Mouse (Mus musculus): ENCODE data around the gene Mettl1. TPM values are rescaled to one million over a fixed set of nuclear protein-coding genes. Genes with fewer than 3 reads are reported as not detected.

Gene Mettl1
- polyA plus RNA-seq, 1 experiment from 2014 or later: 24.6 TPM

DNA sequence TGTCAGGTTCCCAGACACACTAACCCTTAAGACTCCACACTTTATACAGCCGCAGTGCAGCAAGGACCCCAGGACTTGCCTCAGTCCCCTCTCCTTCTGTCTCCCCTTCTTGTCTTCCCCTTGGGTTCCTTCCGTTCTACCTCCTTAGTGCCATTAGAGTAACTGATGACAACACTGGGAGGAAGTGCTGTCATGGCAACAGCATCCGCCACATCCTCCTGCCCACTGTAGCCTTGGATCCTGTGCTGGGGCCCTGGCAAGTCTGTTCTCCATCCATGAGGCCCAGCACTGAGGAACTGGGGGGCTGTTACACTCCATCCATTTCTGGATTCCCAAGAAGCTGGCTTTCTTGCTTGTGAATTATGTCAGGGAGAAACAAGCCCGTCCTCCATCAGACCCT, 34.9 kb downstream of the Mettl1 start:
- H3K9me3 ChIP-seq (ENCODE audit: control insufficient read depth, low read length): no peaks in the 10 kb centered on the region
- H3K4me2 ChIP-seq (ENCODE audit: low read depth, low read length): no peak overlapping the region
- no peak overlapping the region for H3K9ac ChIP-seq (replicated peaks; ENCODE audit: low read depth, low read length)
- peaks cover 22% of the 10 kb centered on the region for H3K4me1 ChIP-seq (ENCODE audit: control insufficient read depth, insufficient read depth, low read length)
- no peak for ATAC-seq (ENCODE audit: low read depth)
- 29% methylated on average over 4 of the region's 4 CpGs for WGBS
- H3K27ac ChIP-seq (ENCODE audit: low read depth, low read length): no peak overlapping the region
- no peaks in the 10 kb centered on the region for H3K36me3 ChIP-seq (ENCODE audit: control insufficient read depth, insufficient read depth, low read length)
- 0 out of 2 replicates have a peak, but pooled peaks cover 4% of the 10 kb centered on the region for H3K27me3 ChIP-seq (ENCODE audit: control insufficient read depth, insufficient read depth, low read length)
- no peak overlapping the region for H3K4me3 ChIP-seq (ENCODE audit: low read depth, low read length)

GRCm38 (mm10) chr10:127077515-127077914, 36.3 kb downstream of the Mettl1 start:
- H3K4me2 ChIP-seq (ENCODE audit: low read depth, low read length): peak overlapping the region; percentile 91
- peaks cover 31% of the 10 kb centered on the region for H3K4me1 ChIP-seq (ENCODE audit: control insufficient read depth, insufficient read depth, low read length)
- 4% methylated on average over 10 of the region's 10 CpGs for WGBS
- 0 out of 2 replicates have a peak, but pooled peaks cover 4% of the 10 kb centered on the region for H3K27me3 ChIP-seq (ENCODE audit: control insufficient read depth, insufficient read depth, low read length)
- peak overlapping the region; percentile 80 for H3K4me3 ChIP-seq (ENCODE audit: low read depth, low read length)
- no peaks in the 10 kb centered on the region for H3K36me3 ChIP-seq (ENCODE audit: control insufficient read depth, insufficient read depth, low read length)
- H3K27ac ChIP-seq (ENCODE audit: low read depth, low read length): peak overlapping the region; percentile 24; the same call in 1 of the 2 replicates
- no peaks in the 10 kb centered on the region for H3K9me3 ChIP-seq (ENCODE audit: control insufficient read depth, low read length)
- H3K9ac ChIP-seq (replicated peaks; ENCODE audit: low read depth, low read length): 0 out of 2 replicates have a peak overlapping the region, but pooled peaks have one; percentile 17
- ATAC-seq (ENCODE audit: low read depth): no peak

GRCm38 (mm10) chr10:127078001-127078676, 36.9 kb downstream of the Mettl1 start:
- H3K9ac ChIP-seq (replicated peaks; ENCODE audit: low read depth, low read length): 0 out of 2 replicates have a peak overlapping the region, but pooled peaks have one; percentile 17

DNA sequence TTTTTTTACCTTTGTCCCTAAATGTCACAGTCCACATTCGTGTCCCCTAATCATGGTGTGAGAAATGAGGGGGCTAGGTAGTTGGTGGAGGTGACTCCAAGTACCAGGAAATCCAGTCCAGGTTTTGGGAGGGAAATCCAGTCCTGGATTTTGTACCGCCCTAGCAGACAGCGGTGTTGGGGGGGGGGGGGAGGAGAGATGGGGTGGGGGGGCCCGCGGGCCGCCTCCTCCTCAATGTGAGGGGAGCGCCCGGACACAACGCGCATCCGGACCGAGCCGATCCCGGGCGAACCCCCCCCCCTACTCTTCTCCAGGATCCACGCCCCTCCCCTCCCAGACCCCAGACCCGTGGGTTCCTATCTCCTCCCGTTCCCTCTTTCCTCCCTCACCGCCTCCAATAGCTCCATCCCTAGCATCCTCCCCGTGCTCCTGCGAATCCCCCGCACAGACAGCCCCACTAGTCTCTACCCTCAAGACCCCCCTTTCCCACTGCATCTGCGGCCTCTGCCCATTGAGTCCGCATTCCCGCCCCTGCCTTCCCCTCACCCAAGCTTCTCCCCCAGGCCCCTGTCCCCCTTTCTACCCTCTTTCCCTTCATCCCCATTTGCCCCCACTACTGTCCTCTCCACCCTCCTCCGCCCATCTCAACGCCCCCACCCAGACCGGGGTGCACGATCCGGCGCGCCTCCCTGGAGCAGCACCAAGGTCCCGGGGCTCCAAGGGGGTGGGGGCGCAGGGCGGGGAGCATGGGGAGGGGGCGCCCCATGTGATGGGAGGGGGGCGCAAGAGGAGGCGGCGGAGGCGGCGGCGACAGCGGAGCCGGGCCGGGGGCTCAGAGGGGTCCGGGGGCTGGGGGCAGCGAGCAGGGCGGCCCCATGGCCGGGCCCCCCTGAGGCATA, 37.7 kb downstream of the Mettl1 start:
- H3K4me2 ChIP-seq (ENCODE audit: low read depth, low read length): peak overlapping the region; percentile 91
- H3K27ac ChIP-seq (ENCODE audit: low read depth, low read length): peak overlapping the region; percentile 80
- H3K4me3 ChIP-seq (ENCODE audit: low read depth, low read length): peak overlapping the region; percentile 80
- ATAC-seq (ENCODE audit: low read depth): peak; percentile 79
- peaks cover 31% of the 10 kb centered on the region for H3K4me1 ChIP-seq (ENCODE audit: control insufficient read depth, insufficient read depth, low read length)
- H3K36me3 ChIP-seq (ENCODE audit: control insufficient read depth, insufficient read depth, low read length): 0 out of 2 replicates have a peak, but pooled peaks cover 6% of the 10 kb centered on the region
- peak overlapping the region; percentile 93 for H3K9ac ChIP-seq (replicated peaks; ENCODE audit: low read depth, low read length)
- H3K27me3 ChIP-seq (ENCODE audit: control insufficient read depth, insufficient read depth, low read length): 0 out of 2 replicates have a peak, but pooled peaks cover 8% of the 10 kb centered on the region
- H3K9me3 ChIP-seq (ENCODE audit: control insufficient read depth, low read length): no peaks in the 10 kb centered on the region
- WGBS: 2% methylated on average over 34 of the region's 49 CpGs

More at GRCm38 (mm10) chr10:127078001-127078676, 36.9 kb downstream of the Mettl1 start:
- Histone ChIP-seq H3K36me3 (ENCODE audit: control insufficient read depth, insufficient read depth, low read length) (0 out of 2 replicates have a peak, but pooled peaks cover under 1% of the 10 kb centered on the region), H3K4me1 (ENCODE audit: control insufficient read depth, insufficient read depth, low read length) (peaks cover 31% of the 10 kb centered on the region), H3K9me3 (ENCODE audit: control insufficient read depth, low read length) (no peaks in the 10 kb centered on the region), H3K27ac (ENCODE audit: low read depth, low read length) (peak overlapping the region; percentile 24; the same call in 1 of the 2 replicates), H3K27me3 (ENCODE audit: control insufficient read depth, insufficient read depth, low read length) (0 out of 2 replicates have a peak, but pooled peaks cover 7% of the 10 kb centered on the region), H3K4me2 (ENCODE audit: low read depth, low read length) (peak overlapping the region; percentile 91), H3K4me3 (ENCODE audit: low read depth, low read length) (peak overlapping the region; percentile 80)
- 3% methylated on average over 12 of the region's 12 CpGs for WGBS
- ATAC-seq (ENCODE audit: low read depth): peak; percentile 42; the same call in 1 of the 2 replicates

GRCm38 (mm10) chr10:127079665-127080391, 38.6 kb downstream of the Mettl1 start:
- ATAC-seq (ENCODE audit: low read depth): 0 out of 2 replicates have a peak, but pooled peaks have one; percentile 10
- 2% methylated on average over 28 of the region's 70 CpGs for WGBS
- 0 out of 2 replicates have a peak, but pooled peaks cover 8% of the 10 kb centered on the region for H3K27me3 ChIP-seq (ENCODE audit: control insufficient read depth, insufficient read depth, low read length)
- peaks cover 10% of the 10 kb centered on the region; the same call in 1 of the 2 replicates for H3K36me3 ChIP-seq (ENCODE audit: control insufficient read depth, insufficient read depth, low read length)
- peak overlapping the region; percentile 91 for H3K4me2 ChIP-seq (ENCODE audit: low read depth, low read length)
- H3K27ac ChIP-seq (ENCODE audit: low read depth, low read length): peak overlapping the region; percentile 80
- H3K9me3 ChIP-seq (ENCODE audit: control insufficient read depth, low read length): no peaks in the 10 kb centered on the region
- peak overlapping the region; percentile 80 for H3K4me3 ChIP-seq (ENCODE audit: low read depth, low read length)
- H3K9ac ChIP-seq (replicated peaks; ENCODE audit: low read depth, low read length): peak overlapping the region; percentile 93
- H3K4me1 ChIP-seq (ENCODE audit: control insufficient read depth, insufficient read depth, low read length): peaks cover 31% of the 10 kb centered on the region

DNA sequence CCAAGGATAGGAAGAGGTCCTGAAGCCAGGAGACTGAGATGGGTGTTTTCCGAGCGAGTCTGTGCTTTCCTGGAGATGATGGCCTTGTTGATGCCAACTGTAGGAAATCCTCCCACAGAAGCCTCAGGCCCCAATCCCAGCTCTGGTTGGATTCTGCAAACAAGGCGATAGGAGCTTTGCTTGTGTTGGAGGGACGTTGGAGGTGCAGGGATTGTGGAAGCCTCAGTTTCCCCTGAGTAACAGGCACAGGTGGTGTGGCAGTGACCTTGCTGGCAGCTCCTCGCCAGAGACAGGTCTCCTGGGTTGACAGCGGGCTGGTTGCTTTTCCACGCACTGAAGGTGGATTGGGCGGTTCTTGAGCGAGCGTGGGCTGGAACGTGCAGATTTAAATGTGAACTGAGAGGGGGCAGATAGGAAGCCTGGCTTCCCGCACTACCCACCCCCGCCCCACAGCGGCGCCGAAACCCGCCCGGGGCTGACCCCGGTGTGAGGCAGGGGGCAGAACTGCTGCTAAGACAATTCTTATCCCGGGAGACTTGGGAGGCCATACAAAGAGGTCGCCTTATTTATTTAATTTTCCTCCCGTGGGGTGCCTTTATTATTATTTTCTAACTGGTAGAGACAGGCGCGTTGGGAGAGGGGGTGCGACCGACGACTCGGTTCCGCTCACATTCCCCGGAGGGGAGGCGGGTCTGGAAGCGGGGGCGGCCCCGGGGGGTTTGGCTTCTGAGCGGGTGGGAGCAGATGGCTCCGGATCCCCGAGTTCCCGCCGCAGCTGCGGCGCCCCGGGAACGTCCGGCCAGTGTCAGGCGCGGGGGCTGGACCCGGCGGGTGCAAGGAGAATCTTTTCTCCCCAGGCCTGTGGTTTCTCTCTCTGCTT, 39.9 kb downstream of the Mettl1 start:
- Histone ChIP-seq H3K4me2 (ENCODE audit: low read depth, low read length) (peak overlapping the region; percentile 91), H3K9ac (replicated peaks; ENCODE audit: low read depth, low read length) (peak overlapping the region; percentile 60), H3K36me3 (ENCODE audit: control insufficient read depth, insufficient read depth, low read length) (peaks cover 10% of the 10 kb centered on the region; the same call in 1 of the 2 replicates), H3K27me3 (ENCODE audit: control insufficient read depth, insufficient read depth, low read length) (0 out of 2 replicates have a peak, but pooled peaks cover 8% of the 10 kb centered on the region), H3K4me1 (ENCODE audit: control insufficient read depth, insufficient read depth, low read length) (peaks cover 31% of the 10 kb centered on the region), H3K27ac (ENCODE audit: low read depth, low read length) (no peak overlapping the region), H3K4me3 (ENCODE audit: low read depth, low read length) (peak overlapping the region; percentile 80), H3K9me3 (ENCODE audit: control insufficient read depth, low read length) (no peaks in the 10 kb centered on the region)
- 2% methylated on average over 48 of the region's 48 CpGs for WGBS
- no peak for ATAC-seq (ENCODE audit: low read depth)

DNA sequence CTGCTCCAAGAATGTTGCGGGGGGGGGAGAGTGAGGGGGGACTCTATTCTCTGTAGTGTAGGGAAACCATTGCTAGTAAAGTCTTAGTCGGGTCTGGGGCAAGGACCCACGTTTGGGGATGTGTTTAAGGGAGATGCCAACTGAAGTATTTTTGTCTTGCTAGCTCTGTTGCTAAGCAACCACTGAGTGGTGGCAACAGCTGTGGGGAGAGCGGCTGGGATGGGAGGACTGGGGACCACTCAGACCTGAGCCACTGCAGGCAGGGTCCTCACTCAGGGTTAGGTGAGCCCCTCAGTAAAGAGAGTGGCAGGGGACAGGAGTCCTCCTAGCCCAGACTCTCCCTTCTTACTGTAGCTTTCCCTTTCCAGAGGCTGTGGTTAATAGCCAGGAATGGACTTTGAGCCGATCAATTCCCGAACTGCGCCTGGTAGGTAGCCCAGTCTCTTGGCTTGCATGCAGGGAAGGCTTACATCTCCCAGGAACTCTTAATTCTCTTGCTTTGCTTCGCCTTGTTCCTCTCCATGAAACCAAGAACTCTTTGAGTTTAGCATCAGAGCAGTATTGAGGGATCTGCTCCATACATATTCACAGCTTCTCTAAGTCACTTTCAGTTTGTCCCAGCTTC, 40.9 kb downstream of the Mettl1 start:
- H3K4me3 ChIP-seq (ENCODE audit: low read depth, low read length): peak overlapping the region; percentile 80
- H3K4me1 ChIP-seq (ENCODE audit: control insufficient read depth, insufficient read depth, low read length): peaks cover 31% of the 10 kb centered on the region
- 31% methylated on average over 8 of the region's 8 CpGs for WGBS
- no peak overlapping the region for H3K27ac ChIP-seq (ENCODE audit: low read depth, low read length)
- H3K9ac ChIP-seq (replicated peaks; ENCODE audit: low read depth, low read length): no peak overlapping the region
- peaks cover 12% of the 10 kb centered on the region; the same call in 1 of the 2 replicates for H3K36me3 ChIP-seq (ENCODE audit: control insufficient read depth, insufficient read depth, low read length)
- H3K27me3 ChIP-seq (ENCODE audit: control insufficient read depth, insufficient read depth, low read length): 0 out of 2 replicates have a peak, but pooled peaks cover 8% of the 10 kb centered on the region
- peak; percentile 3; the same call in 1 of the 2 replicates for ATAC-seq (ENCODE audit: low read depth)
- peak overlapping the region; percentile 91 for H3K4me2 ChIP-seq (ENCODE audit: low read depth, low read length)
- no peaks in the 10 kb centered on the region for H3K9me3 ChIP-seq (ENCODE audit: control insufficient read depth, low read length)

Data from neural tube, embryonic 14.5 days (tissue).